Mouse (Mus musculus) thymus, adult 2 months (tissue): Measurements from ENCODE around the gene BC025446. TPM values are rescaled to one million over a fixed set of nuclear protein-coding genes. Genes with fewer than 3 reads are reported as not detected.

Experiments
- DNase-seq: peaks from one replicate; pipeline ENCODE4 v3.0.0; 2021
- H3K27ac ChIP-seq: fragments of 200-500 bp; 2 replicates; pipeline ENCODE4 v1.5.1; 2012; ENCODE audit warnings: low read length, control low read depth; ENCODE audit not compliant: control insufficient read depth, insufficient read depth
- H3K27me3 ChIP-seq: fragments of 200-500 bp; 2 replicates; pipeline ENCODE4 v1.6.1; 2012; ENCODE audit warnings: mild to moderate bottlenecking, low read length, moderate library complexity, mixed read lengths; ENCODE audit not compliant: control insufficient read depth, insufficient read depth
- H3K36me3 ChIP-seq: fragments of 200-500 bp; 2 replicates; pipeline ENCODE4 v1.6.1; 2012; ENCODE audit warnings: mild to moderate bottlenecking, low read length, moderate library complexity; ENCODE audit not compliant: control insufficient read depth, insufficient read depth
- H3K4me1 ChIP-seq: fragments of 200-500 bp; replicated peaks from 2 replicates; pipeline ENCODE4 v1.6.1; 2012; ENCODE audit warnings: low read length; ENCODE audit not compliant: control insufficient read depth, insufficient read depth
- H3K4me3 ChIP-seq: fragments of 200-500 bp; 2 replicates; pipeline ENCODE4 v1.5.1; 2012; ENCODE audit warnings: mild to moderate bottlenecking, low read length, control low read depth, moderate library complexity; ENCODE audit not compliant: control insufficient read depth, insufficient read depth
- CTCF ChIP-seq: fragments of 200-500 bp; IDR thresholded peaks from 2 replicates; pipeline ENCODE4 v1.5.1; 2012; ENCODE audit warnings: mild to moderate bottlenecking, control low read depth, low read length, moderate library complexity, borderline replicate concordance; ENCODE audit not compliant: control insufficient read depth, poor library complexity, insufficient read depth; ENCODE audit errors: extremely low read depth
- POLR2A ChIP-seq: fragments of 200-500 bp; IDR thresholded peaks from 2 replicates; pipeline ENCODE4 v1.6.1; 2012; ENCODE audit warnings: mild to moderate bottlenecking, low read length, control low read depth, moderate library complexity; ENCODE audit not compliant: control insufficient read depth, poor library complexity, insufficient read depth; ENCODE audit errors: extremely low read depth
- WGBS: fragments of 180-500 bp; shearing (Covaris S2); methylation state at CpG from one replicate; pipeline ENCODE4 v1.1.7; 2018; 5-methylcytosine and 5-hydroxymethylcytosine counted together
- polyA plus RNA-seq: library from polyadenylated mRNA; depleted of rRNA; stranded (reverse); fragments of >200 nt; gene quantifications from 2 replicates; pipeline ENCODE4 v1.2.3, GENCODE M21; 2012; rRNA removed

BC025446 gene
- polyA plus RNA-seq, 1 experiment: 0.18 TPM

DNA sequence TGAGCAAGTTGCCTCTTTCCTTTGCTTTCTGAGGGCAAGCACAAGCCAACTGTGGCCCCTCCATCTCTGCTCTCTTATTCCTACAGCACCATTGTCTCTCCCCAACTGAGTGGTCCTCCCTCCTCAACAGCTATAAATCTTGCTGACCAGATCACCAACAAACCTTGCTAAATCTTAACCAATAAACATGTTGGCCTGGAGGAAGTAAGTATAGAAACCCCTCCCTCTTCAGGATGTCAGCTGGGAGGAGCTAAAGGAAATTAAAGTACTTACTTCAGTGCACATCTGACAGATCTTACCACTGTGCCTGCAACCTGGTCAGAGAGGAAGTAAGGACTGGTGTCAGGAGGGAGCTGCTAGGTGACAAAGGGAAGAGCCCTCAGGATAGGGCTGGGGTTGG, 51.9 kb downstream of the BC025446 start, which contains the start of gene Ly6f:
TSS of gene Ly6f (plus strand) at position 301 of the 400 bp plus-strand sequence.
- TF ChIP-seq POLR2A: no peak
- no peaks in the 10 kb centered on the region for H3K4me1 ChIP-seq
- H3K4me3 ChIP-seq: no peak within 1 kb of the TSS
- no peaks in the 10 kb centered on the region for H3K27me3 ChIP-seq
- no peak for DNase-seq
- H3K36me3 ChIP-seq: no peaks in the 10 kb centered on the region
- no peak within 1 kb of the TSS for H3K27ac ChIP-seq

DNA sequence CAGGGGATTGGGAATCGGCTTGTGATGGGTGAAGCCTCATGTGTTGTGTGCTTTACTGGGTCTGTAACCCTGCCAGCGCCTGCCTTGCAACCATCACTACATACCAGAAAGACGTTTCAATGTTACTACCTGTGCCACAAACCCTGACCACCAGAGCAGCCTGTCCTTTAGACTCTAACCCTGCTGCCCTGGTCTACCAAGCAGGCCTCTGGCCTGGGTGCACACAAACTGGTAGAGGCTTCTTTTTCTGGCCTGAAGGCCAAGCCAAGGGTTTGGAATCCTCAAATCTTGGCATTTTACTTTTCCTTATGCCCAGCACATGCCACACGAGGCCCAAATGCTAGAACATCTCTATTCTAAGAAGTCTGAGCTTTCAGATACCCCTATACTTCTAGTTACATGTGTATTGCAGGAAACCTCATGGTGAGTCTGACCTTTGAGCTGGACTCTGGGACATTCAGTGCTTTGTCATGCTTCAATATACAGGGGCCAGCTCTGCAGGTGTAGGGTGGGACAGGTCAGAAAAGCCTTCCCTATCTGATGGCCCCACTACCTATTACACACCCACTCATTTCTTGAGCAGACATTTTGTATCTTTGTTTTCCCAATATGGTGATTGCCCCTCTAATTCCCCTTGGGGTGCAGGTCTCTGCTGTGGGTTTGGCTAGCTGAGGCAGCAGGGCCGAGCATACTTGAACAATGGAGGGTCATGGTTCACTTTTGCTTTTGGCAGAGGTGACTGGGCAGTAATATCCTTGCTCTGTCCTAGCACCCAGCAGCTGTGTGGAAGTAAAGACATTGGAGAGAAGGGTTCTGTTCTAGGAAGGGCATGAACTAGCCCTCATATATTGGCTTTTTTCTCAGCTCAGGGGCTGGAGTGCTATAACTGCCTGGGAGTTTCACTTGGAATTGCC, 53.0 kb downstream of the BC025446 start:
- no peaks in the 10 kb centered on the region for H3K36me3 ChIP-seq
- no peaks in the 10 kb centered on the region for H3K27me3 ChIP-seq
- H3K4me1 ChIP-seq: no peaks in the 10 kb centered on the region
- TF ChIP-seq POLR2A: no peak
- no peak for TF ChIP-seq CTCF
- no peak overlapping the region for H3K27ac ChIP-seq
- no peak overlapping the region for H3K4me3 ChIP-seq
- DNase-seq: no peak
- 85% methylated on average over 5 of the region's 5 CpGs for WGBS

DNA sequence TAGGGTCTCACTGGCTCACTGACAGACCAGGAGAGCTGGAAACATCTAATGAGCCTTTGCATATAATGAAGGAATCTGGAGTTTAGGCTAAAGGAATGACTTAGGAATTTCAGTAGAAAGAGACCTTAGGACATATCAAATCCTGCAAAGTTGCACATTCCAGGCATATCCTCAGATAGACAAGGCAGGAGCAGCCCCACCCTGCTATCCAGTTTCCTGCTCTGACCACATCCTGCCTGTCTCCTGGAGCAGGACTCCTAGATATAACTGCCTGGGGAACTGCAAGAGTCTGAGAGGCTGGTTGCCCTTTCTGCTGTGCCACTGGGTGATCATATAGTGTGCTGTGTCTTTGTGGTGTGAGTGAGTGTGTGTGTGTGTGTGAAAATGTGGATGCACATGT, 54.0 kb downstream of the BC025446 start:
- Histone ChIP-seq H3K4me3 (no peak overlapping the region), H3K4me1 (no peaks in the 10 kb centered on the region), H3K27me3 (no peaks in the 10 kb centered on the region), H3K27ac (no peak overlapping the region), H3K36me3 (no peaks in the 10 kb centered on the region)
- DNase-seq: no peak
- no peak for TF ChIP-seq POLR2A
- TF ChIP-seq CTCF: no peak

DNA sequence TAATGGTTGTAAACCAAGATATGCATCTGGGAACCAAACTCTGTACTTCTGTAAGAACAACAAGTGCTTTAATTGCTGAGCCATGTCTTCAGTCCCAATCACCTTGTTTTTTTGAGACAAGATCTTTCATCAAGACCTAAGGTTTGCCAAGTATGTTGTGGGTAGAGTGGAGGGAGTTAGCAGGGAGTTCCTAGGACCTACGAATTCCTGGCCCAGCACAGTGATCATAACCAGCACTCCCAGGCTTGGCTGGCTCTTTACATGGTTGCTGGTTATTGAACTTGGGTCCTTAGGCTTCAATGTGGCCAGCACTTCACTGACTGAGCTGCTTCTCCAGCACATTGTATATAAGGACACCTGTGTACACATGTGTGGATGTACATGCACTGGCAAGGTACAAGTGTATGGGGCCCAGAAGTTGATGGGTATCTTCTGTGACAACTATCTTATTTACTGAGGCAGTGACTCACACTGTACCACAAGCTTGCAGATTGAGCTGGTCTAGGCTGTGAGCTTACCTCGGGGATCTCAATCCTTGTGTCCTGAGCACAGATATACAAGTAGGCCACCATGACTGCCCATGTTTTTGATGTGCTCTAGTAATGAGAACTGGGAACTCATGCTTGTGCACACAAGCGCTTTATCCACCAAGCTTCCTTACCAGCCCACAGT, 54.7 kb downstream of the BC025446 start:
- 90% methylated on average over 3 of the region's 3 CpGs for WGBS
- Histone ChIP-seq H3K4me1 (no peaks in the 10 kb centered on the region), H3K4me3 (no peak overlapping the region), H3K27me3 (no peaks in the 10 kb centered on the region), H3K36me3 (no peaks in the 10 kb centered on the region), H3K27ac (no peak overlapping the region)
- DNase-seq: no peak
- TF ChIP-seq POLR2A (no peak), CTCF (no peak)

DNA sequence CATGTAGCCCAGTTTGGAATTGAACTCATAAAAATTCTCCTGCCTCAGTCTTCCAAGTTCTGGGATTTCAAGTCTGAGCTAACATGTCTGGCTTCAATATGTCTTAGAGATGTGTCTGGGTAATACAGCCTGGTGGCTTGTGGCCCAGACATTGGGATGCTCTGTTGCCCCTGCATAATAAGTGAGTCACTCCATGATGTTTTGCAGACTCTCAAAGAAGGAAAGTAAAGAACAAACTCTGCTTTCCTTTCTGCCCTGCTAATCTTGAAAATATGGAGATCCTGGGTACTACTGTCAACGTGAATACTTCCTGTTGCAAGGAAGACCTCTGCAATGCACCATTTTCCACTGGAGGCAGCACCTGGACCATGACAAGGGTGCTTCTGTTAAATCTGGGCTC, 55.2 kb downstream of the BC025446 start:
- 67% methylated on average over 1 of the region's 1 CpGs for WGBS
- no peak for TF ChIP-seq POLR2A
- H3K4me3 ChIP-seq: no peak overlapping the region
- H3K27me3 ChIP-seq: no peaks in the 10 kb centered on the region
- H3K36me3 ChIP-seq: no peaks in the 10 kb centered on the region
- no peak for DNase-seq
- no peak overlapping the region for H3K27ac ChIP-seq
- H3K4me1 ChIP-seq: no peaks in the 10 kb centered on the region

DNA sequence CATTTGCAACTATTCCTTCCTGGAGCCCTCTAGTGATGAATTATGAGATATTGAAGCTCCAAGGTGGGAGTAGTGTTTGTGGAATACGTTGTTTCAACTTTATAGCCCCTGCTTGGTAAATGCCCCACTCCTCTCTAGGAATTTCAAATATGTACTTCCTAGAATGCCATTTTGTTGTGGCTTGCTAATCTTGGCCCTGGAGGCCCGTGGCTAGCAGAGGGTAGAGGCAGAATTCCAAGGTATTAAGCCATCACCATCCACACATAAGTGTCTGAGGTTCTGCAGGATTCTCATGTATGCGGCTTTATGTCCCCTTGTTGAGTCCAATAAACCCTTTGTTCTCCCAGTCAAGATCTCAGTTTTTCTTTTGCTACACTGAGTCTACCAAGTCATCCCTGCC, 55.7 kb downstream of the BC025446 start:
- H3K27ac ChIP-seq: no peak overlapping the region
- TF ChIP-seq POLR2A: no peak
- no peak for TF ChIP-seq CTCF
- no peaks in the 10 kb centered on the region for H3K36me3 ChIP-seq
- H3K4me3 ChIP-seq: no peak overlapping the region
- H3K4me1 ChIP-seq: no peaks in the 10 kb centered on the region
- no peak for DNase-seq
- 66% methylated on average over 3 of the region's 3 CpGs for WGBS
- H3K27me3 ChIP-seq: no peaks in the 10 kb centered on the region

Other genes starting within 250 kb of the BC025446 start
- gene Ly6i, start 232.9 kb upstream of the BC025446 start, polyA plus RNA-seq: 4.1 and 5.2 TPM in 2 replicates
- 112 and 170 TPM in 2 replicates for gene Ly6a, start 218.3 kb upstream of the BC025446 start, polyA plus RNA-seq
- 77.4 and 130 TPM in 2 replicates for gene Ly6c1, start 167.5 kb upstream of the BC025446 start, polyA plus RNA-seq
- gene Ly6c2, start 104.4 kb upstream of the BC025446 start, polyA plus RNA-seq: 99.7 and 179 TPM in 2 replicates
- 1.7 and 2.5 TPM in 2 replicates for gene Ly6g, start 61.1 kb upstream of the BC025446 start, polyA plus RNA-seq
- not detected in 2 replicates for gene Ly6f, start 52.0 kb downstream of the BC025446 start, polyA plus RNA-seq